Mouse (Mus musculus) neural tube, embryonic 15.5 days (tissue): ENCODE data around the gene Mapre3. TPM values are rescaled to one million over a fixed set of nuclear protein-coding genes. Genes with fewer than 3 reads are reported as not detected.

Experiments used
- ATAC-seq: fragments of 200-750 bp; cut with Nextera tagmentation; 2 replicates; pipeline ENCODE4 v1.8.0; 2017; ENCODE audit warnings: mild to moderate bottlenecking, moderate TSS enrichment, moderate library complexity; ENCODE audit not compliant: low FRiP score
- H3K27ac ChIP-seq: fragments of 300-500 bp; sonication (generic); replicated peaks from 2 replicates; pipeline ENCODE4 v1.5.1; 2015; ENCODE audit warnings: mild to moderate bottlenecking, inconsistent platforms
- H3K27me3 ChIP-seq: fragments of 300-500 bp; sonication (generic); replicated peaks from 2 replicates; pipeline ENCODE4 v1.6.1; 2015; ENCODE audit warnings: inconsistent platforms
- H3K36me3 ChIP-seq: fragments of 300-500 bp; sonication (generic); 2 replicates; pipeline ENCODE4 v1.6.1; 2015; ENCODE audit warnings: inconsistent platforms
- H3K4me1 ChIP-seq: fragments of 300-500 bp; sonication (generic); 2 replicates; pipeline ENCODE4 v1.6.1; 2015; ENCODE audit warnings: inconsistent platforms
- H3K4me2 ChIP-seq: fragments of 300-500 bp; sonication (generic); 2 replicates; pipeline ENCODE4 v1.6.1; 2015; ENCODE audit warnings: inconsistent platforms, mild to moderate bottlenecking, moderate library complexity
- H3K4me3 ChIP-seq: fragments of 300-500 bp; sonication (generic); replicated peaks from 2 replicates; pipeline ENCODE4 v1.5.1; 2015; ENCODE audit warnings: mild to moderate bottlenecking, inconsistent platforms
- H3K9ac ChIP-seq: fragments of 300-500 bp; sonication (generic); replicated peaks from 2 replicates; pipeline ENCODE4 v1.6.1; 2015; ENCODE audit warnings: mild to moderate bottlenecking, inconsistent platforms
- H3K9me3 ChIP-seq: fragments of 300-500 bp; sonication (generic); replicated peaks from 2 replicates; pipeline ENCODE4 v1.6.1; 2016; ENCODE audit warnings: inconsistent platforms
- WGBS: fragments of 180-500 bp; shearing (Covaris S2); methylation state at CpG from one replicate; pipeline ENCODE4 v1.1.7; 2015; ENCODE audit warnings: mixed read lengths; 5-methylcytosine and 5-hydroxymethylcytosine counted together
- polyA plus RNA-seq: library from polyadenylated mRNA; unstranded; fragments of >200 nt; fragmentation: Nextera tagmentation; extraction: Ambion mirVana; gene quantifications from 2 replicates; pipeline ENCODE4 v1.2.1, GENCODE M21; 2015

The Mapre3 gene
- 135 and 164 TPM in 2 replicates for polyA plus RNA-seq

- peak within 1 kb of the TSS; percentile 94 for H3K27ac ChIP-seq
- peak within 1 kb of the TSS; percentile 95 for H3K9ac ChIP-seq
- no peaks in the 10 kb centered on the region for H3K36me3 ChIP-seq
- peaks cover 33% of the 10 kb centered on the region for H3K4me1 ChIP-seq
- H3K27me3 ChIP-seq = no peaks in the 10 kb centered on the region
- no peaks in the 10 kb centered on the region for H3K9me3 ChIP-seq
- H3K4me3 ChIP-seq = peak within 1 kb of the TSS; percentile 85
- under 1% methylated on average over 56 of the region's 59 CpGs for WGBS
- ATAC-seq = peak; percentile 96
- H3K4me2 ChIP-seq = peak within 1 kb of the TSS; percentile 76
Observed at GRCm38 (mm10) chr5:30814424-30815119, at the start of gene Mapre3. Gene Mapre3 (plus strand): TSS chr5:30814641.

DNA sequence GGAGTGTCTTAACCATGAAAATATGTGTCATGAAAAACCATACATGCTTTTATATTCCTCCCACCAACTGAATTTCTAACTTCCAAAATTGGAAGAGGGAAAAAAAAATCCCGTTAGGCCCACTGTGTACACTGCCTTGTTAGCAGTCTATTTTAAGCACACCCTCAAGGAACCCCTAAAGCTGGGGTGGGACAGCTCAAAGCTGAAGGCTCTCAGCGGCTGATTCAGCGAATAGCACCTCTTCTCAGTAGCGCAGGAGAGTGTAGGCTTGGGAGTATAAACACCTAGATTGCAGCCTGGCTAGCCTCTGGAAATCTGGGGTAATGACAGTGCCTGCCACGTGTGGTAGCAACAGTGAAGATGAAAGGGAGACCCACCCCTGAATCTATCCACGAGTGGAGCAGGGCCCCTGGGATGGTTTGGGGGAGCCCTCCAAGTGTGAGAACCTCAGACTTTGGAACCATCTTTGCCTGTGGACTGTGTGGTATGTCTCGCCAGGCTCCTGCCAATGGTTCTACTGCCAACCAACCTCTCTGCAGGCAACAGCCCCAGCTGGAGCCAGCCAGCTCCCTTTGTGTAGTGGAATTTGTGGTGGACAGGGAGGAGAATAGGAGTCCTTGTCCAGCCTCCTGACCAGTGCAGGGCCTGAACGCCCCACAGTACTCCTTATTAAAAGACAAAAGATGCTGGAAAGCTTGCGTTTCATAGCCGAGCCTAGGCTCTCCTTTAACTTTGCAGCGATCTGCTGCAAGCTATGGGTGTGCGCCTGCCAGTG is 48.7 kb upstream of the Mapre3 start:
- 66% methylated on average over 12 of the region's 12 CpGs for WGBS
- ATAC-seq = no peak

GRCm38 (mm10) chr5:30768082-30768481 is 46.4 kb upstream of the Mapre3 start:
- no peak for ATAC-seq
- no peak overlapping the region for H3K9ac ChIP-seq

More for the DNA sequence above, 48.7 kb upstream of the Mapre3 start:
- Histone ChIP-seq H3K27me3 (no peaks in the 10 kb centered on the region), H3K9me3 (no peaks in the 10 kb centered on the region), H3K4me1 (peaks cover 59% of the 10 kb centered on the region), H3K4me3 (no peak overlapping the region), H3K9ac (no peak overlapping the region), H3K27ac (peak overlapping the region; percentile 39), H3K4me2 (no peak overlapping the region), H3K36me3 (peaks cover 8% of the 10 kb centered on the region; the same call in 1 of the 2 replicates)

DNA sequence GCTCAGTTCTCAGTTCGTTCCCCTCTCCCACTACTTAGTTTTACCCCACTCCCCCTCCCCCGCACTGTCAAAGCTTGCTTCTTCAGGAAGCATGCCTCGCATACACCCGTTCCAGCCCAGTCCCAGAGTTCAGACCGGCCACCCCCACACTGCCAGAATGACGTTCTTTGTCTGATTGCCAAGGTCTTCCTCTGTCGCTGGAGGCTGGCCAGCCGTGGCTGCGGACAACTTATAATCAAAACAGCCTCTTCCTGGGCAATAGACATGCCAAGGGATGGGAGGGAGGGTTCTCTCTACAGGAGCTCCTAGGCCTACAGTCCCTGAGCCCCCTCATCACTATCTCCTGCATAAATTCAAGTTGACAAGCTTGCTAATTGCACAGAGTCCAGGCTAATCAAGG is 45.8 kb upstream of the Mapre3 start:
- H3K9me3 ChIP-seq = no peaks in the 10 kb centered on the region
- peaks cover 56% of the 10 kb centered on the region for H3K4me1 ChIP-seq
- ATAC-seq = peak; percentile 48
- H3K36me3 ChIP-seq = peaks cover 8% of the 10 kb centered on the region; the same call in 1 of the 2 replicates
- peak overlapping the region; percentile 20; the same call in 1 of the 2 replicates for H3K27ac ChIP-seq
- no peak overlapping the region for H3K4me3 ChIP-seq
- WGBS = 18% methylated on average over 9 of the region's 9 CpGs
- 0 out of 2 replicates have a peak overlapping the region, but pooled peaks have one; percentile 3 for H3K4me2 ChIP-seq
- H3K9ac ChIP-seq = no peak overlapping the region
- no peaks in the 10 kb centered on the region for H3K27me3 ChIP-seq

More at GRCm38 (mm10) chr5:30768082-30768481, 46.4 kb upstream of the Mapre3 start:
- H3K36me3 ChIP-seq = peaks cover 8% of the 10 kb centered on the region; the same call in 1 of the 2 replicates
- 57% methylated on average over 4 of the region's 4 CpGs for WGBS
- H3K4me1 ChIP-seq = peaks cover 59% of the 10 kb centered on the region
- no peak overlapping the region for H3K4me2 ChIP-seq
- H3K4me3 ChIP-seq = no peak overlapping the region
- H3K9me3 ChIP-seq = no peaks in the 10 kb centered on the region
- peak overlapping the region; percentile 20 for H3K27ac ChIP-seq
- H3K27me3 ChIP-seq = no peaks in the 10 kb centered on the region

- WGBS = 67% methylated on average over 9 of the region's 9 CpGs
- Histone ChIP-seq H3K4me2 (no peak overlapping the region), H3K27me3 (no peaks in the 10 kb centered on the region), H3K9ac (no peak overlapping the region), H3K27ac (no peak overlapping the region), H3K4me1 (peaks cover 56% of the 10 kb centered on the region), H3K4me3 (no peak overlapping the region), H3K9me3 (no peaks in the 10 kb centered on the region), H3K36me3 (peaks cover 8% of the 10 kb centered on the region; the same call in 1 of the 2 replicates)
- ATAC-seq = peak; percentile 11; the same call in 1 of the 2 replicates
Observed at GRCm38 (mm10) chr5:30769075-30769474, 45.4 kb upstream of the Mapre3 start.

DNA sequence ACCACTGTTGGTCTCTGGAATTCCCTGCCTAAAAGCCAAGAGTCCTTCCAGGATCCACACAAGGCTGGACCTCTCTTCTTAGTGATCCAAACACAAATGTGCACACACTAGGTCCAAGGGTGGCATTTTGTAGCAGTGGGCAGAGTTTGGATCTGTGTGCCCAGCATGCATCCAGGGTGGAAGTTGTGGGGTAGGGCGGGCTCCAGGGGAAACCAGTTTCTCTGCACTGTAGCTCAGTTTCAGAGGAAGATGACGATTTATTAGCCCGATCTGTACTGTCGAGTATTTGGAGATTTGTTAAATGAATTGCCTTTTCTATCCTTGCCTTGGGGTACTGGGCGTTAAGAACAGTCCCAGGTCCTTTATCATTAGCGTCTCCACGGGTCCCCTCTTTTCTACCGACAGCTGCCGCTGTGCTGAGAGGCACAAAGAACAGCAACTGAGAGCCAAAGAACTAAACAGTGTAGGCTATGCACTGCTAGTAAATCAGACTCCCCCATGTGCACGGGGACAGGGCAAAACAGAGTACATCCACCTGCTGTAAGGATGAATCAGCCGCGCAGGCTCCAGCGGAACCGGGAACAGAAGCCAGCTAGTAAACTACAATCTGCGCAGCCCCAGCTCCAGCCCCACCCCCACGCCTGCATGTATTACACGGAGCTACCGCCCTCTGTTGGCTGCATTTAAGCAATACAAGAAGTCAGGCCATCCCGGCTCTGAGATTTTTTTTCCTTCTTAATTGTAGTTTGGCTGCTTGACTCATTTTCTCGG is 39.7 kb upstream of the Mapre3 start:
- Histone ChIP-seq H3K27me3 (no peaks in the 10 kb centered on the region), H3K4me1 (peaks cover 32% of the 10 kb centered on the region), H3K4me3 (peak overlapping the region; percentile 19), H3K27ac (peak overlapping the region; percentile 54), H3K36me3 (peaks cover 26% of the 10 kb centered on the region), H3K4me2 (peak overlapping the region; percentile 52), H3K9me3 (no peaks in the 10 kb centered on the region), H3K9ac (no peak overlapping the region)
- ATAC-seq = peak; percentile 86
- 6% methylated on average over 20 of the region's 20 CpGs for WGBS

GRCm38 (mm10) chr5:30780699-30781098 is 33.7 kb upstream of the Mapre3 start:
- H3K4me1 ChIP-seq = peaks cover 7% of the 10 kb centered on the region
- 65% methylated on average over 9 of the region's 9 CpGs for WGBS
- H3K27ac ChIP-seq = 0 out of 2 replicates have a peak overlapping the region, but pooled peaks have one; percentile 11
- no peaks in the 10 kb centered on the region for H3K9me3 ChIP-seq
- H3K27me3 ChIP-seq = no peaks in the 10 kb centered on the region
- peaks cover 79% of the 10 kb centered on the region for H3K36me3 ChIP-seq
- H3K4me3 ChIP-seq = no peak overlapping the region
- ATAC-seq = no peak
- H3K4me2 ChIP-seq = no peak overlapping the region
- no peak overlapping the region for H3K9ac ChIP-seq

GRCm38 (mm10) chr5:30781147-30781546 is 33.3 kb upstream of the Mapre3 start:
- peaks cover 7% of the 10 kb centered on the region for H3K4me1 ChIP-seq
- no peak overlapping the region for H3K4me3 ChIP-seq
- no peaks in the 10 kb centered on the region for H3K9me3 ChIP-seq
- no peak overlapping the region for H3K27ac ChIP-seq
- ATAC-seq = no peak
- H3K36me3 ChIP-seq = peaks cover 82% of the 10 kb centered on the region
- H3K27me3 ChIP-seq = no peaks in the 10 kb centered on the region
- WGBS = 32% methylated on average over 3 of the region's 3 CpGs
- H3K4me2 ChIP-seq = no peak overlapping the region
- no peak overlapping the region for H3K9ac ChIP-seq

- no peak overlapping the region for H3K27ac ChIP-seq
- no peaks in the 10 kb centered on the region for H3K4me1 ChIP-seq
- H3K9me3 ChIP-seq = no peaks in the 10 kb centered on the region
- no peaks in the 10 kb centered on the region for H3K27me3 ChIP-seq
- ATAC-seq = no peak
- H3K36me3 ChIP-seq = peaks cover 83% of the 10 kb centered on the region
- no peak overlapping the region for H3K9ac ChIP-seq
- WGBS = 96% methylated on average over 5 of the region's 5 CpGs
- H3K4me2 ChIP-seq = no peak overlapping the region
- no peak overlapping the region for H3K4me3 ChIP-seq
Observed at GRCm38 (mm10) chr5:30787381-30787780, 27.1 kb upstream of the Mapre3 start.

GRCm38 (mm10) chr5:30790047-30790446 is 24.4 kb upstream of the Mapre3 start:
- H3K27me3 ChIP-seq = no peaks in the 10 kb centered on the region
- H3K27ac ChIP-seq = no peak overlapping the region
- no peaks in the 10 kb centered on the region for H3K4me1 ChIP-seq
- no peak for ATAC-seq
- peaks cover 83% of the 10 kb centered on the region for H3K36me3 ChIP-seq
- WGBS = 78% methylated on average over 3 of the region's 3 CpGs
- H3K4me3 ChIP-seq = no peak overlapping the region
- H3K4me2 ChIP-seq = no peak overlapping the region
- H3K9ac ChIP-seq = no peak overlapping the region
- H3K9me3 ChIP-seq = no peaks in the 10 kb centered on the region

- H3K9ac ChIP-seq = no peak overlapping the region
- H3K9me3 ChIP-seq = no peaks in the 10 kb centered on the region
- H3K27me3 ChIP-seq = no peaks in the 10 kb centered on the region
- no peaks in the 10 kb centered on the region for H3K4me1 ChIP-seq
- WGBS = 17% methylated on average over 12 of the region's 12 CpGs
- H3K27ac ChIP-seq = no peak overlapping the region
- no peak overlapping the region for H3K4me3 ChIP-seq
- no peak overlapping the region for H3K4me2 ChIP-seq
- H3K36me3 ChIP-seq = peaks cover 71% of the 10 kb centered on the region
- ATAC-seq = peak; percentile 30; the same call in 1 of the 2 replicates
Observed at GRCm38 (mm10) chr5:30796125-30796524, 18.3 kb upstream of the Mapre3 start.
